Mouse (Mus musculus) bone marrow macrophage, adult 2 months (primary cell): ENCODE measurements around the gene Rpusd3.

Source experiments
- CTCF ChIP-seq: IDR thresholded peaks from 2 replicates; pipeline ENCODE4 v1.5.1; 2012; ENCODE audit warnings: low read depth, mild to moderate bottlenecking, low read length, moderate library complexity
- POLR2A ChIP-seq: IDR thresholded peaks from 2 replicates; pipeline ENCODE4 v1.6.1; 2012; ENCODE audit warnings: mild to moderate bottlenecking, low read depth, low read length, borderline replicate concordance

GRCm38 (mm10) chr6:113404649-113405448 is 14.3 kb downstream of the Rpusd3 start:
- no peak for TF ChIP-seq POLR2A
- TF ChIP-seq CTCF, result no peak
